Mouse (Mus musculus) CH12.LX (cell line): ENCODE results near the gene Gm37419. TPM values are rescaled to one million over a fixed set of nuclear protein-coding genes. Genes with fewer than 3 reads are reported as not detected.
A peak's percentile ranks its signal among the peaks of the same experiment; 100 is the strongest.

Source experiments
- DNase-seq: peaks from one replicate; pipeline ENCODE4 v3.0.0-alpha.2; 2013; ENCODE audit errors: extremely low read depth
- H3K27ac ChIP-seq: 2 replicates; pipeline ENCODE4 v1.5.1; 2012; ENCODE audit warnings: low read depth, mild to moderate bottlenecking, control low read depth, moderate library complexity; ENCODE audit not compliant: insufficient read depth
- H3K27me3 ChIP-seq: replicated peaks from 2 replicates; pipeline ENCODE3; 2012; ENCODE audit warnings: inconsistent platforms
- H3K36me3 ChIP-seq, 2 experiments: replicated peaks in 1 of 2; 2 replicates each; pipeline versions ENCODE3 to v1.6.1; 2012; ENCODE audit warnings: inconsistent platforms in 1 of 2, low read length in 1 of 2, mild to moderate bottlenecking in 1 of 2, mixed read lengths in 1 of 2, moderate library complexity in 1 of 2; ENCODE audit not compliant: control insufficient read depth in 1 of 2, insufficient read depth in 1 of 2
- H3K4me1 ChIP-seq, 2 experiments: 2 replicates each; pipeline ENCODE4 v1.6.1; 2012; ENCODE audit warnings: inconsistent platforms in 1 of 2, moderate library complexity in 1 of 2; ENCODE audit not compliant: insufficient read depth in 2 of 2, control insufficient read depth in 1 of 2
- H3K4me2 ChIP-seq: 2 replicates; pipeline ENCODE4 v1.6.1; 2012; ENCODE audit warnings: low read depth, mild to moderate bottlenecking, control low read depth; ENCODE audit not compliant: poor library complexity, insufficient read depth, severe bottlenecking
- H3K4me3 ChIP-seq, 3 experiments: fragments of 150-350 bp in 1 of 3; sonication (generic) in 1 of 3; replicated peaks in 1 of 3; 2 replicates each; pipeline versions ENCODE3 to v1.5.1; 2011 to 2012; ENCODE audit warnings: low read depth in 2 of 3, low read length in 2 of 3, mild to moderate bottlenecking in 2 of 3, moderate library complexity in 2 of 3, control low read depth in 1 of 3, improper control_type of control experiment in 1 of 3, inconsistent platforms in 1 of 3, mixed read lengths in 1 of 3; ENCODE audit not compliant: poor library complexity in 1 of 3
- H3K79me2 ChIP-seq: replicated peaks from 2 replicates; pipeline ENCODE4 v1.6.1; 2012; ENCODE audit warnings: mild to moderate bottlenecking, moderate library complexity; ENCODE audit not compliant: control insufficient read depth, poor library complexity, insufficient read depth, severe bottlenecking; ENCODE audit errors: extremely low read depth
- H3K9ac ChIP-seq: 2 replicates; pipeline ENCODE4 v1.6.1; 2012; ENCODE audit warnings: low read depth, mild to moderate bottlenecking, control low read depth, moderate library complexity; ENCODE audit not compliant: insufficient read depth
- H3K9me3 ChIP-seq: replicated peaks from 2 replicates; pipeline ENCODE3; 2012; ENCODE audit warnings: low read length, inconsistent platforms, mixed read lengths
- BHLHE40 ChIP-seq: IDR thresholded peaks from 2 replicates; pipeline ENCODE4 v1.6.1; 2011; ENCODE audit warnings: mild to moderate bottlenecking, low read depth, low read length, improper control_type of control experiment
- CHD1 ChIP-seq: IDR thresholded peaks from 2 replicates; pipeline ENCODE4 v1.6.1; 2012; ENCODE audit warnings: low read depth, low read length, improper control_type of control experiment, inconsistent platforms
- CTCF ChIP-seq, 2 experiments: IDR thresholded peaks in 1 of 2; conservative IDR thresholded peaks in 1 of 2; 2 replicates each; pipeline ENCODE4 v1.5.1; 2011 to 2012; ENCODE audit warnings: low read depth in 2 of 2, low read length in 2 of 2, improper control_type of control experiment in 1 of 2, inconsistent platforms in 1 of 2, mild to moderate bottlenecking in 1 of 2, moderate library complexity in 1 of 2
- E2F4 ChIP-seq: IDR thresholded peaks from 2 replicates; pipeline ENCODE4 v1.6.1; 2011; ENCODE audit warnings: low read depth, low read length, improper control_type of control experiment; ENCODE audit not compliant: insufficient replicate concordance
- EP300 ChIP-seq: IDR thresholded peaks from 2 replicates; pipeline ENCODE4 v1.6.1; 2011; ENCODE audit warnings: low read length, improper control_type of control experiment
- ETS1 ChIP-seq: conservative IDR thresholded peaks from 2 replicates; pipeline ENCODE4 v1.6.1; 2012; ENCODE audit warnings: low read depth, mild to moderate bottlenecking, inconsistent platforms, low read length, improper control_type of control experiment, moderate library complexity
- GABPA ChIP-seq: IDR thresholded peaks from 2 replicates; pipeline ENCODE4 v1.6.1; 2012; ENCODE audit warnings: low read depth, low read length, improper control_type of control experiment, inconsistent platforms; ENCODE audit not compliant: insufficient replicate concordance
- IRF4 ChIP-seq: IDR thresholded peaks from 2 replicates; pipeline ENCODE4 v1.6.1; 2014; ENCODE audit warnings: low read depth, mild to moderate bottlenecking, inconsistent platforms, low read length, improper control_type of control experiment
- JUN ChIP-seq: IDR thresholded peaks from 2 replicates; pipeline ENCODE4 v1.6.1; 2011; ENCODE audit warnings: low read depth, mild to moderate bottlenecking, low read length, improper control_type of control experiment, moderate library complexity; ENCODE audit not compliant: insufficient read depth
- JUND ChIP-seq: conservative IDR thresholded peaks from 2 replicates; pipeline ENCODE4 v1.6.1; 2011; ENCODE audit warnings: low read depth, low read length, improper control_type of control experiment
- MAFK ChIP-seq: IDR thresholded peaks from 2 replicates; pipeline ENCODE4 v1.6.1; 2011; ENCODE audit warnings: low read length, improper control_type of control experiment; ENCODE audit not compliant: insufficient replicate concordance
- MAZ ChIP-seq: IDR thresholded peaks from 2 replicates; pipeline ENCODE4 v1.6.1; 2012; ENCODE audit warnings: low read depth, mild to moderate bottlenecking, inconsistent platforms, low read length, improper control_type of control experiment, moderate library complexity
- MEF2A ChIP-seq: IDR thresholded peaks from 2 replicates; pipeline ENCODE4 v1.6.1; 2014; ENCODE audit warnings: low read depth, mild to moderate bottlenecking, inconsistent platforms, low read length, improper control_type of control experiment, borderline replicate concordance
- MXI1 ChIP-seq: IDR thresholded peaks from 2 replicates; pipeline ENCODE4 v1.6.1; 2011; ENCODE audit warnings: mild to moderate bottlenecking, low read depth, low read length, improper control_type of control experiment
- NRF1 ChIP-seq: IDR thresholded peaks from 2 replicates; pipeline ENCODE4 v1.6.1; 2014; ENCODE audit warnings: low read depth, mild to moderate bottlenecking, inconsistent platforms, low read length, improper control_type of control experiment, moderate library complexity
- PAX5 ChIP-seq: IDR thresholded peaks from 2 replicates; pipeline ENCODE4 v1.6.1; 2012; ENCODE audit warnings: low read length, inconsistent platforms, mixed read lengths
- POLR2A ChIP-seq: IDR thresholded peaks from 2 replicates; pipeline ENCODE4 v1.6.1; 2011; ENCODE audit warnings: low read depth, mild to moderate bottlenecking, improper control_type of control experiment, low read length
- POLR2AphosphoS2 ChIP-seq: IDR thresholded peaks from 2 replicates; pipeline ENCODE4 v1.6.1; 2011; ENCODE audit warnings: low read depth, low read length, improper control_type of control experiment
- RAD21 ChIP-seq: IDR thresholded peaks from 2 replicates; pipeline ENCODE4 v1.6.1; 2011; ENCODE audit warnings: low read depth, mild to moderate bottlenecking, low read length, improper control_type of control experiment, moderate library complexity
- SMC3 ChIP-seq: IDR thresholded peaks from 2 replicates; pipeline ENCODE4 v1.6.1; 2011; ENCODE audit warnings: low read depth, low read length, improper control_type of control experiment
- UBTF ChIP-seq: IDR thresholded peaks from 2 replicates; pipeline ENCODE4 v1.6.1; 2012; ENCODE audit warnings: low read depth, mild to moderate bottlenecking, inconsistent platforms, low read length, improper control_type of control experiment, moderate library complexity
- USF1 ChIP-seq: IDR thresholded peaks from 2 replicates; pipeline ENCODE4 v1.6.1; 2014; ENCODE audit warnings: low read depth, mild to moderate bottlenecking, inconsistent platforms, low read length, improper control_type of control experiment
- ZC3H11A ChIP-seq: IDR thresholded peaks from 2 replicates; pipeline ENCODE4 v1.6.1; 2012; ENCODE audit warnings: low read depth, mild to moderate bottlenecking, inconsistent platforms, low read length, improper control_type of control experiment
- ZKSCAN1 ChIP-seq: IDR thresholded peaks from 2 replicates; pipeline ENCODE4 v1.6.1; 2012; ENCODE audit warnings: low read depth, inconsistent platforms, low read length, improper control_type of control experiment, borderline replicate concordance
- ZMIZ1 ChIP-seq: IDR thresholded peaks from 2 replicates; pipeline ENCODE4 v1.6.1; 2012; ENCODE audit warnings: low read depth, mild to moderate bottlenecking, inconsistent platforms, low read length, improper control_type of control experiment
- ZNF384 ChIP-seq: IDR thresholded peaks from 2 replicates; pipeline ENCODE4 v1.6.1; 2012; ENCODE audit warnings: low read depth, low read length, improper control_type of control experiment, inconsistent platforms
- dilution Hi-C: fragments of 300-500 bp; cut with MboI; formaldehyde crosslinking; loops from 2 replicates; pipeline ENCODE4 v1.14.3; 2020; ENCODE audit warnings: low sequenced_read_pairs; ENCODE audit not compliant: extremely low pct_unique_long_range_greater_than_20kb, extremely low pct_ligation_motif_present
- in situ Hi-C: fragments of 300-500 bp; cut with MboI; formaldehyde crosslinking; loops from 3 replicates; pipeline ENCODE4 v1.14.3; 2019; ENCODE audit warnings: low sequenced_read_pairs, low pct_ligation_motif_present, low pct_unique_long_range_greater_than_20kb, mixed read lengths
- polyA plus RNA-seq: library from polyadenylated mRNA; unstranded; fragments of >175 nt; gene quantifications from 2 replicates; pipeline ENCODE4 v1.2.1, GENCODE M21; 2012; ENCODE audit warnings: low read depth; ENCODE audit not compliant: insufficient read length
- total RNA-seq, 2 experiments: library from RNA; depleted of rRNA; stranded (reverse); fragments of 300-350 nt in 1 of 2; fragments of >200 nt in 1 of 2; gene quantifications; 2 replicates each; pipeline ENCODE4 v1.2.3; 2012 to 2014

The Gm37419 gene
- total and polyA plus RNA-seq, 3 experiments: not detected

DNA sequence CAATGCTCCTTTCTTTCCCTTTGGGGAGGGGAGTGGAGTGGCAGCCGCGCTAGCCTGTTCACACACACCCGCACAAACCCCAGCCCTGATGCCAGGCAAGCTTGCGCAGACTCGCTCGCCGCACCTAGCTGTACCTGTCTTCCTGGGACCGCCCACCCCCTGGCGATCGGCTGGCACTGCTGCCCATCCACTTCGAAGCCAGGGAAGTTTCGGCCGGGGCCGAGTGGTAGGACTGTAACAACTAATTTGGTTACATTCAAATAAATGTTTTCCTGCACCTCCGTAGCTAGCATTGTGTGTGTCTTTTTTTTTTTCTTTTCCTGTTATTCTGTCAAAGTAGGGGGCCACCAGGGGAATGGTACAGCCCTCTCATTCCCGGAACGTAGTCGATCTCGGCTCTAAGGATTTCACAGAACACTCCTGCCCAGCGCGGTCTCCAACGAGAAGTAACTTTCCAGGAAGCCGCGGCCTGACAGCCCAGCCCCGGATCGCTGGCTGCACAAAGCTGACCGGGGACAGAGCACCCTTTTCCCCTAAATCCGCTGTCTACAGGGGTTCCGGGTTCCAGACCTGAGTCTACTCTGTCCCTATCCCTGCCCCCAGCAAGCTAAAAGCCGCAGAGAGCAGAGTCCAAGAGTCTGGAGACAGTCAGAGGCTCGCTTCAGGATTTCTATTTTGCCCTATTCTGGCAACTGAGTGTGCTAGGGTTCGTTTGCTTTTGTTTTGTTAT, 7.1 kb upstream of the Gm37419 start:
- Histone ChIP-seq H3K9me3 (no peaks in the 10 kb centered on the region), H3K4me1 (peaks cover 6 to 27% of the 10 kb centered on the region in 2 experiments), H3K4me3 (no peak overlapping the region), H3K79me2 (no peaks in the 10 kb centered on the region), H3K27me3 (peaks cover 22% of the 10 kb centered on the region), H3K9ac (no peak overlapping the region), H3K36me3 (no peaks in the 10 kb centered on the region), H3K27ac (no peak overlapping the region), H3K4me2 (no peak overlapping the region)
- DNase-seq: no peak
- TF ChIP-seq MAZ (no peak), MXI1 (no peak), JUND (no peak), EP300 (no peak), ZC3H11A (no peak), JUN (no peak), BHLHE40 (no peak), ETS1 (no peak), GABPA (no peak), NRF1 (no peak), USF1 (no peak), IRF4 (no peak), POLR2A (no peak)
- in situ Hi-C loops (loop anchor here (5.0 to 25.0 kb wide), 5 partner anchors 656 to 1281 kb away; no protein-coding TSS in a partner anchor), dilution Hi-C loops (no loop called here)

DNA sequence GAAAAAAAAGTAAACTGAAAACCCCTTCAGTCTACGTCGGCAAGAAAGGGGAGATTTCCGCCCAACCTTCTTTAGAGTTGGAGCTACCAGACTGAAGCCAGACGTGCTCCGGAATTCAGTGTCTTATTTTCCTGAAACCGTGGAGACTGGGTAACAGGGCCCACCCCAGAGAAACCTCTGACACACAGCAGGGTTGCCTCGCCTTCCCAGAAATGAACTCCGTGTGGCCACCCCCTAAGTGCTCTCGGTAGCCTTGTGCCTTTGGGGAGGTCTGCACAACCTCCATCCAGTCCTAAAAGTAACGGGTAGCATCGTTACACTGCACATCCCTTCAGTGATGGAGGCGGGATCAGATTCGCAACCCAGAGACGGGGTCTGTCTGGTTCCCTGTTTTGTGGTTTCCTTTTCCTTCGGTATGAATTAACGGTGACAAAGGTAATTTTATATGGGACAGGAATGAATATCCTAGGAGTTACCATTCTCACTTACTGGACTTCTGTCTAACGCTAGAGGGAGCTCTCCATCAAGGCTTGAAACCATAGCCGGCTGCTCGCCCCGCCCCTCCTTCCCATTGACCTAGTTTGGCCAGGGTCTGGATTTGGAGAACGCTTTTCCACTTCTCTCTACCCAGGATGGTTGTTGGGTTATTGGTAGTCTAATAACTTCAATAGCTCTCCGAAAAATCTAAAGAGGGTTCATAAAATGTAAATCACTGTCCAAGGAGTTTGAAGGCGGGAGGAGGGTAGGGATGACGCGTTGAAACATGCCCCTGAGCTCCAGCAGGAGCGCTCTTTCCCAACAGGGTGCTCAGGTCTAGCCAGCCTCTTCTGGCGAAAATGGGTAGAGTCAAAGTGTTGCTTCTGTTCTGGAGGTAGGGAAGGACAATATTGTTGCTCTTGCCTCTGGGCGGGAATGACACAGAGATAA, 6.1 kb upstream of the Gm37419 start:
- H3K9me3 ChIP-seq: no peaks in the 10 kb centered on the region
- DNase-seq: peak; percentile 86
- H3K9ac ChIP-seq: peak overlapping the region; percentile 11; the same call in 1 of the 2 replicates
- TF ChIP-seq RAD21: peak; percentile 87
- no peak; the same call in 1 of the 2 replicates for TF ChIP-seq MAZ
- TF ChIP-seq CTCF (conservative IDR thresholded peaks at IDR 0.05 in 1 of 2, IDR thresholded peaks at IDR 0.05 in 1 of 2; ENCODE audit: low read depth in 2 of 2, low read length in 2 of 2): peak; percentile 78 to 86
- TF ChIP-seq MAFK: no peak
- TF ChIP-seq CHD1: no peak
- TF ChIP-seq BHLHE40: no peak
- no peak for TF ChIP-seq ZKSCAN1
- no peak for TF ChIP-seq ETS1
- no peak for TF ChIP-seq UBTF
- TF ChIP-seq MEF2A: no peak
- TF ChIP-seq ZNF384: no peak
- peak; percentile 18; the same call in 1 of the 2 replicates for TF ChIP-seq IRF4
- TF ChIP-seq E2F4: peak; percentile 56; the same call in 1 of the 2 replicates
- no peak for TF ChIP-seq ZMIZ1
- TF ChIP-seq EP300: no peak
- TF ChIP-seq PAX5: no peak
- peak; percentile 39 for TF ChIP-seq ZC3H11A
- no peak for TF ChIP-seq POLR2AphosphoS2
- TF ChIP-seq GABPA: no peak
- peak; percentile 62 for TF ChIP-seq SMC3
- no peaks in the 10 kb centered on the region for H3K36me3 ChIP-seq
- in situ Hi-C loops: loop anchor here (5.0 to 25.0 kb wide), 5 partner anchors 655 to 1280 kb away; no protein-coding TSS in a partner anchor
- H3K27ac ChIP-seq: no peak overlapping the region
- H3K4me1 ChIP-seq: peaks cover 6 to 37% of the 10 kb centered on the region in 2 experiments
- peak overlapping the region; percentile 1 to 50 (median 39) for H3K4me3 ChIP-seq
- dilution Hi-C loops: no loop called here
- no peaks in the 10 kb centered on the region for H3K79me2 ChIP-seq
- peaks cover 33% of the 10 kb centered on the region for H3K27me3 ChIP-seq
- H3K4me2 ChIP-seq: peak overlapping the region; percentile 91
